Mouse (Mus musculus) mouse trophoblast stem cell (cell line): ENCODE measurements around the gene Casz1.

Source experiments
- in situ Hi-C, 2 experiments: fragments of 300-500 bp; cut with MseI, MboI; formaldehyde crosslinking; loops; 2 replicates in 1 of 2; 3 replicates in 1 of 2; pipeline ENCODE4 v1.15.1; 2025

Casz1 gene

GRCm38 (mm10) chr4:148969610-148970009 is 165.4 kb downstream of the Casz1 start:
- in situ Hi-C loops, result no loop called here

DNA sequence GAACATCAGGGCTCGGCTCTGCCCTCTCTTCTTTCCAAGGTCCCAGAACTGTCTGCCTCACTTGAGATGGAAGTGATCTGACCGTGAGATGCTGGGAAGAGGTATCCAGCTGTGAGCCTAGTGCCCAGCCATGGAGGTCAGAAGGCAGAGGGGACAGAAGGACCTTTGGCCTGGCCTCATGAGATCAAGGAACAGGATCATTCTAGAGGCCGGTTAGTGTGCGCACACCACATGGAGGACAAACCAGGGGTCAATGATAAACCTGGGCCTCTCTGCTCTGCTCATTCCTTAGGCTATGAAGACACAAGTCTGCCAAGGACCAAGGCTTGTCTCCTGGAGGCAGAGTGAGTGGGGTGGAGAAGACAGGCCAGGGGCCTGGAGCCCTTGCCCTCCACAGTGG is 166.5 kb downstream of the Casz1 start:
- in situ Hi-C loops, result no loop called here

- in situ Hi-C loops, result no loop called here
These were observed 167.5 kb downstream of the Casz1 start for GRCm38 (mm10) chr4:148971613-148972242.

DNA sequence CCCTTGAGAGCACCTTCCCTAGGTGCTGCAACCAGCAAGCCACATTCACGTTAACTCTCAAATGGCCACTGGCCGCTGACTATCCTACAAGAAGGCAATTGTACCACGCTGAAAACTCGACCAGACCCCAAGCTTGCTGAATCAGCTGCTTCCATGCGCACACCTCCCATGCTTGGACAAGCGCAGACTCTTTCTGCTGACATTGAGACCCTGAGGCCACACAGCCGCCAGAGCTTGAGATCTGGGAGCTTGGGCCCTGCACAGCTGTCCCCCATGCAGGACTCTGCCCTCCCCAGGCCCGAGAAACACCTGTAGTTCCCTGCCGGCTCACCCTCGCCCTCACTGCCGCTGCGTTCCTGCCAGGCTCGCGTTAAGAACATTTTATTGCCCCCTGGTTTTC is 168.5 kb downstream of the Casz1 start:
- in situ Hi-C loops, result no loop called here

GRCm38 (mm10) chr4:148973387-148973786 is 169.2 kb downstream of the Casz1 start:
- in situ Hi-C loops, result no loop called here

DNA sequence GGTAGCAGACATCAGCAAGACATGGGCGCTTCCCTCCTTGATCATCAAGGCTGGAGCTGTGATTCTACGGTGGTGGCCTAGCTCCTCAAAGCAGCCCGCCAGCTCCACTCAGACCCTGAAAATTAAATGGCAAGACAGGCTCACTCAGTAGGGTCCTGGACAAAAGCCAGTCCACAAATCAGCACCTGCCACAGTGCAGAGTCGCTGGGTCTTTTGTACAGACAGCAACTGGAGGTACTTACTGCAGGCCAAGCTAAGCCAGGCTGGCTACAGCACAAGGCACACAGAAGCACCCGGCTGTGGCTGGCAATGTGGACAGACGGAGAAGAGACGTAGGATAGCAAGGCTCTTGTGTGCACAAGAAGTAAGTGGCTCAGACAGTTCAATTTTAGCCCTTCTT is 170.6 kb downstream of the Casz1 start:
- in situ Hi-C loops, result no loop called here

DNA sequence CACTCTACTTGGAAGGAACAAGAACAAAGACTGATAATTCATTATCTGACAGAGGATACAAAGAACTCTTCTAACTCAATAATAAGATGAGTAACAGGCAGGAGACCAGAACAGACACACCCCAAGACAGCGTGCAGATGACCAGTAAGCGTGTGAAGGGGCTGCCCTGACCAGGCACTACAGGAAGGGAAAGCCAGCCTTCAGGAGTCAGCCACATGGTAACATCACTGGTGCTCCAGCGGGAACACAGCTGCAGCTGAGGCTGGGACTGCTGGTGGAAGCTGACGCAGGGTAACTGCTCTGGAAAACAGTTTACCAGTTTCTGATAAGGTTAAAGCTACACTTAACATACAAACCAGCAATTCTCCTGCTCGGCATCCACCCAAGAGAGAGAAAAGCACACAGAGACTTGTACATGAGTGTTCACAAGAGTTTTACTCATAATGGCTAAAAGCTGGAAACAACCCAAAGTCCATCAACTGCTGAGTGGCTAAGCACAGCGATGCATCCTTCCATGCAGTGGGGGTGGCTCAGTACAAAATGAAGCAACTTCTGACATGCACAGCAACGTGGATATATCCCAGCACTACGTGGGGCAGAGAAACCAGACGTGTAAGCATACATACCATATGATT is 174.1 kb downstream of the Casz1 start:
- in situ Hi-C loops, result no loop called here

DNA sequence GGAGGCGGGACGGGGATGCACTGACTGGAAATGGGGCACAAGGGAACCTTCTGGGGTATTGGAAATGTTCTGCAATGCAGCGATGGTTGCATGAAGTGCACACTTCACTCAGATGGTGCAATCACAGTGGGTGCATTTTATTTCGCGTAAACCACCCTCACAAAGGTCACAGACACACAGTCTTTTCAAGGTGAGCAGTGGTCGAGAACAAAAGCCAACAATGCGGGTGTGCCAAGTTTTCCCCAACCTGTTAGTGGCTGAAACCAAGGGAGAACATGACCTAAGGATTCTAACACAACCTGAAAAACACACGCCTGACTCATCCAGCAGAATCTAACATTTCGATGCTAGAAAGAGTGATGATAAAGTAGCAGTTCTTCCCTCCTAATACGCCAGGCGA is 174.7 kb downstream of the Casz1 start:
- in situ Hi-C loops, result no loop called here

GRCm38 (mm10) chr4:148979837-148980236 is 175.6 kb downstream of the Casz1 start:
- in situ Hi-C loops, result no loop called here

- in situ Hi-C loops, result no loop called here
These were observed 178.0 kb downstream of the Casz1 start for GRCm38 (mm10) chr4:148982274-148982673.

DNA sequence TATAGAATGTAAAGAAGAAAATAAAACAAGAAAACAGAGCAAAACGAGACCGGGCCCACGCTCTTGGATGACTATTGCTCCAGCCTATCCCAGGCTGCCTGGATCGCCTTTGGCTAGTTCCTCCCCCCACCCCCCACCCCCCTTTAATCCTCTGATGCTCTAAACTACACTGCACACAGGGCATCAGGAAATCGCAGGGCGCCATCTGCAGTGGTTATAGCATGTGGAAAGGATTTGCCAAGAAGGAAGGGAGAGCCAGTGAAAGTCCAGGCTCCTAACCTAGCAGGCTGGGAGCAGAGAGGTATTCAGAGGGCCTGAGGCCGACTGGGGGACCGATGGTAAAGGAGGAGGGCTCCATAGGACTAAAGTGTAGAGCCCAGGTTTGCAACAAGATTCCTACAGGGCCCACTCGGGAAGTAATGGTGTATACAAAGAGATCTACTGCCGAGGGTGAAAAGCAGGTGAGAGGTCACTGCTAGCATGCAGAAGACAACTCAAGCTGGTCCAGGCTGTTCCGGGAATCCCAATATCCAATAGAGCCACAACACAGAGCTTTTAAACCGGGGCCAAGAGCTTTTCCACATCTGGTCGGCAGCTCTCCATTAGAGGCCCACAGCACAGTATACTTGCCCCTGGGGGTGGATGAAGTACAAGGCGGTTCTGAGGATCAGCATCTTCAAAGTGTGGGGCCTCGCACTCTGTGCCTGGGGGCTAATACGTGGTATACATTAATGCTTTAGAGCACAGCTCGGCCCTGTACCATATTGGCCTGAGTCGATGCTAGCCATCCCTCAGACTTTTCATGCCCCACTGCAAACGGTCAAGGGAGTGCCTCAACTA is 180.7 kb downstream of the Casz1 start:
- in situ Hi-C loops, result no loop called here

GRCm38 (mm10) chr4:148985541-148986476 is 181.6 kb downstream of the Casz1 start:
- in situ Hi-C loops, result no loop called here

- in situ Hi-C loops, result no loop called here
These were observed 185.8 kb downstream of the Casz1 start for GRCm38 (mm10) chr4:148990038-148990437.

DNA sequence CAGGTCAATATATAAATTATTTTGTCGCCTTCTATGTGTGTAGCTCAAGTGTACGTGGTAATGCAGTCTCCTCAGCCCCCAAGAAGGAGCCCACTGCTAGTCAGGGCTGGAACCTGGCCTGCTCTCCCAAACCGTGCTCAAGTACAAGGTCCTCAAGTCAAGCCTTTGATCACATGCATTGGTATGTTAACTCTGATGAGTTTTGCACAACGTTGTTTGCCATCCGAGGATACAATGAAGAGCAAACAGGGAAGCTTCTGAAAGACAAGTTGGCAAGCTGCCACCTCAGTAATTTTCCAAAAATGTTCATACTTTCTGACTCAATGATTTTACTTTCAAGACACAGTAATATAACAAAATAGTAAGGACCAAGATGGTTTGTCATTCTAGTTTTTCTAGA is 189.7 kb downstream of the Casz1 start:
- in situ Hi-C loops, result no loop called here

GRCm38 (mm10) chr4:149000746-149001145 is 196.5 kb downstream of the Casz1 start:
- in situ Hi-C loops, result no loop called here

DNA sequence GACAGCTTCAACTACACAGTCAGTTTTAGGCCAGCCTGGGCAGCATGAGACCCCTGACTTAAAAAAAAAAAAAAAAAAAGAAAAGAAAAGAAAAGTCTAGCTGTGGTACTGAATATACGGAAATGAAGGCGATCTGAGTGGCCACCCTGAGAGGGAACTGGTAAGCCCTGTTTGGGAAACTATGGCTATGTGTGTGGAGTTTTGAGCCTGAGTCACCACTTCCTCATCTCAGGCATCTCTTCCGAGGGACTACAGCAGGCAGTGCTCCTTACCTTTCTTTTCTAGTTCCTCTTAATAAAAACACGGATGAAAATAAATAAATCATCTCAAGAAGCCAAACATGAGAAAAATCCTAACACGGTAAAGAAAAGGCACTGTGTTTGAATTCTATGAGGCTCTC is 197.3 kb downstream of the Casz1 start:
- in situ Hi-C loops, result no loop called here

DNA sequence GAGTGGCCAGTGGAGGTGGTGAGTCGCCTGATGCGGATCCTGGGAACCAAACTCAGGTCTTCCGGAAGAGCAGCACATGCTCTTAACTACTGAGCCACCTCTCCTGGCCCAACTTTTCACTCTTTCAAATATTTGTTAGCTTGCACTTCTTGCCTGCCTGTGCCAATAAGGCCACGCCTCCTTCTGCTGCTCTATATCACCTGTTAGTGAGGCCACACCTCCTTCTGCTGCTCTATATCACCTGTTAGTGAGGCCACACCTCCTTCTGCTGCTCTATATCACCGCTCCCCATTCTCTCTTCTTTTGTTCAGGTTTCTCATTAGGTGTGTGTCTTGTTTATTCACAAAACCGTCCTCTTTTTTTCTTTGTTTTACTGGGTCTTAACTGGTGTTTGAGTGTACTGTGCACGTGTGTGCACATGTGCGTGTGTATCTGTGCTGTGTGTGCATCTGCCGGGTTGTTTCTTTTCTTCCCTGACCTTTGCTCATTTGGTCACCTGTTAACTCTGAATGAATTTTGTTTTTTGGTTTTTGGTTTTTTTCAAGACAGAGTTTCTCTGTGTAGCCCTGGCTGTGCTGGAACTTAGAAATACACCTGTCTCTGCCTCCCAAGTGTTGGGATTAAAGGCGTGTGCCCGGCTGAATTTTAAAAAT is 198.3 kb downstream of the Casz1 start:
- in situ Hi-C loops, result no loop called here
